Mouse (Mus musculus) cerebellum, adult 2 months (tissue): Measurements from ENCODE around the gene Phf24. TPM values are rescaled to one million over a fixed set of nuclear protein-coding genes. Genes with fewer than 3 reads are reported as not detected.
A peak's percentile ranks its signal among the peaks of the same experiment; 100 is the strongest.

Experiments used
- DNase-seq, 2 experiments: peaks; one replicate each; pipeline ENCODE4 v3.0.0; 2021
- H3K27ac ChIP-seq: fragments of 200-500 bp; 2 replicates; pipeline ENCODE4 v1.5.1; 2012; ENCODE audit warnings: low read length, control low read depth, inconsistent platforms; ENCODE audit not compliant: insufficient read depth
- H3K27me3 ChIP-seq: fragments of 200-500 bp; 2 replicates; pipeline ENCODE4 v1.6.1; 2012; ENCODE audit warnings: inconsistent platforms, mild to moderate bottlenecking, low read length, moderate library complexity; ENCODE audit not compliant: control insufficient read depth, insufficient read depth
- H3K4me1 ChIP-seq: fragments of 200-500 bp; 2 replicates; pipeline ENCODE4 v1.6.1; 2011; ENCODE audit warnings: low read length; ENCODE audit not compliant: control insufficient read depth, insufficient read depth
- H3K4me3 ChIP-seq: fragments of 200-500 bp; replicated peaks from 2 replicates; pipeline ENCODE3; 2011; ENCODE audit warnings: mild to moderate bottlenecking, low read depth, low read length, control low read depth; ENCODE audit not compliant: insufficient read depth
- CTCF ChIP-seq: fragments of 200-500 bp; IDR thresholded peaks from 2 replicates; pipeline ENCODE4 v1.5.1; 2011; ENCODE audit warnings: low read depth, mild to moderate bottlenecking, control low read depth, low read length, moderate library complexity, borderline replicate concordance; ENCODE audit not compliant: insufficient read depth
- POLR2A ChIP-seq: fragments of 200-500 bp; IDR thresholded peaks from 2 replicates; pipeline ENCODE4 v1.6.1; 2011; ENCODE audit warnings: low read length, control low read depth, borderline replicate concordance; ENCODE audit not compliant: insufficient read depth
- WGBS: fragments of 180-500 bp; shearing (Covaris S2); methylation state at CpG from one replicate; pipeline ENCODE4 v1.1.7; 2018; 5-methylcytosine and 5-hydroxymethylcytosine counted together
- polyA plus RNA-seq: library from polyadenylated mRNA; depleted of rRNA; stranded (reverse); fragments of >200 nt; gene quantifications from 2 replicates; pipeline ENCODE4 v1.2.3, GENCODE M21; 2012

Gene Phf24
- polyA plus RNA-seq, 1 experiment, result 84.1 TPM

- TF ChIP-seq CTCF (no peak), POLR2A (no peak)
- no peaks in the 10 kb centered on the region for H3K27me3 ChIP-seq
- no peaks in the 10 kb centered on the region for H3K4me1 ChIP-seq
- H3K4me3 ChIP-seq, result peak overlapping the region; percentile 49
- H3K27ac ChIP-seq, result no peak overlapping the region
- WGBS, result 4% methylated on average over 26 of the region's 26 CpGs
- DNase-seq, result peak; percentile 15 to 43
Observed at GRCm38 (mm10) chr4:42917402-42917774, 928 bp downstream of the Phf24 start.

GRCm38 (mm10) chr4:42920726-42921125 is 4.3 kb downstream of the Phf24 start:
- H3K27me3 ChIP-seq, result no peaks in the 10 kb centered on the region
- no peak overlapping the region for H3K4me3 ChIP-seq
- no peak for DNase-seq
- no peak for TF ChIP-seq POLR2A
- TF ChIP-seq CTCF, result no peak
- H3K27ac ChIP-seq, result no peak overlapping the region
- WGBS, result 80% methylated on average over 9 of the region's 9 CpGs
- no peaks in the 10 kb centered on the region for H3K4me1 ChIP-seq

- no peaks in the 10 kb centered on the region for H3K4me1 ChIP-seq
- WGBS, result 79% methylated on average over 2 of the region's 2 CpGs
- TF ChIP-seq POLR2A, result no peak
- no peak for TF ChIP-seq CTCF
- no peaks in the 10 kb centered on the region for H3K27me3 ChIP-seq
- H3K27ac ChIP-seq, result no peak overlapping the region
- no peak overlapping the region for H3K4me3 ChIP-seq
- DNase-seq, result no peak
Observed at GRCm38 (mm10) chr4:42921536-42921935, 5.1 kb downstream of the Phf24 start.

GRCm38 (mm10) chr4:42922056-42922455 is 5.6 kb downstream of the Phf24 start:
- no peaks in the 10 kb centered on the region for H3K4me1 ChIP-seq
- no peak overlapping the region for H3K27ac ChIP-seq
- 66% methylated on average over 6 of the region's 6 CpGs for WGBS
- no peak for DNase-seq
- TF ChIP-seq CTCF (no peak), POLR2A (no peak)
- H3K27me3 ChIP-seq, result no peaks in the 10 kb centered on the region
- H3K4me3 ChIP-seq, result no peak overlapping the region

- Histone ChIP-seq H3K4me1 (no peaks in the 10 kb centered on the region), H3K27ac (no peak overlapping the region), H3K4me3 (no peak overlapping the region), H3K27me3 (no peaks in the 10 kb centered on the region)
- no peak for DNase-seq
- WGBS, result 88% methylated on average over 8 of the region's 8 CpGs
- TF ChIP-seq CTCF, result no peak
- TF ChIP-seq POLR2A, result no peak
Observed at GRCm38 (mm10) chr4:42922461-42922860, 6.0 kb downstream of the Phf24 start.

GRCm38 (mm10) chr4:42924095-42924710 is 7.7 kb downstream of the Phf24 start:
- no peak for DNase-seq
- Histone ChIP-seq H3K27me3 (no peaks in the 10 kb centered on the region), H3K4me1 (no peaks in the 10 kb centered on the region), H3K27ac (no peak overlapping the region), H3K4me3 (no peak overlapping the region)
- WGBS, result 81% methylated on average over 13 of the region's 13 CpGs
- TF ChIP-seq CTCF (no peak), POLR2A (no peak)

- TF ChIP-seq POLR2A (no peak), CTCF (no peak; the same call in 1 of the 2 replicates)
- Histone ChIP-seq H3K4me3 (no peak overlapping the region), H3K27ac (no peak overlapping the region), H3K27me3 (no peaks in the 10 kb centered on the region), H3K4me1 (no peaks in the 10 kb centered on the region)
- no peak for DNase-seq
- WGBS, result 89% methylated on average over 5 of the region's 5 CpGs
Observed at GRCm38 (mm10) chr4:42928209-42928608, 11.7 kb downstream of the Phf24 start.

- no peaks in the 10 kb centered on the region for H3K4me1 ChIP-seq
- TF ChIP-seq POLR2A (no peak), CTCF (no peak)
- no peak overlapping the region for H3K27ac ChIP-seq
- DNase-seq, result no peak
- no peaks in the 10 kb centered on the region for H3K27me3 ChIP-seq
- 95% methylated on average over 9 of the region's 9 CpGs for WGBS
- H3K4me3 ChIP-seq, result no peak overlapping the region
Observed at GRCm38 (mm10) chr4:42928952-42929351, 12.5 kb downstream of the Phf24 start.
